Mouse (Mus musculus): ENCODE data around the gene Trim29. TPM values are rescaled to one million over a fixed set of nuclear protein-coding genes. Genes with fewer than 3 reads are reported as not detected.

Gene Trim29
- polyA plus RNA-seq, 1 experiment from 2014 or later = 24.6 TPM

GRCm38 (mm10) chr9:43300394-43300793 lies 10.3 kb upstream of the Trim29 start:
- 41% methylated on average over 10 of the region's 10 CpGs for WGBS
- Histone ChIP-seq H3K27ac (ENCODE audit: low read length) (no peak overlapping the region), H3K4me1 (ENCODE audit: control insufficient read depth, insufficient read depth, low read length) (no peaks in the 10 kb centered on the region), H3K4me3 (ENCODE audit: low read depth, low read length) (no peak overlapping the region), H3K36me3 (ENCODE audit: control insufficient read depth, insufficient read depth, low read length) (no peaks in the 10 kb centered on the region), H3K9me3 (ENCODE audit: control insufficient read depth, low read depth, low read length) (no peaks in the 10 kb centered on the region), H3K27me3 (ENCODE audit: control insufficient read depth, insufficient read depth, low read length) (no peaks in the 10 kb centered on the region), H3K4me2 (replicated peaks; ENCODE audit: low read depth, low read length) (no peak overlapping the region), H3K9ac (replicated peaks; ENCODE audit: low read depth, low read length) (no peak overlapping the region)
- no peak for ATAC-seq (ENCODE audit: insufficient number of reproducible peaks, insufficient read depth, low FRiP score, low read depth)

DNA sequence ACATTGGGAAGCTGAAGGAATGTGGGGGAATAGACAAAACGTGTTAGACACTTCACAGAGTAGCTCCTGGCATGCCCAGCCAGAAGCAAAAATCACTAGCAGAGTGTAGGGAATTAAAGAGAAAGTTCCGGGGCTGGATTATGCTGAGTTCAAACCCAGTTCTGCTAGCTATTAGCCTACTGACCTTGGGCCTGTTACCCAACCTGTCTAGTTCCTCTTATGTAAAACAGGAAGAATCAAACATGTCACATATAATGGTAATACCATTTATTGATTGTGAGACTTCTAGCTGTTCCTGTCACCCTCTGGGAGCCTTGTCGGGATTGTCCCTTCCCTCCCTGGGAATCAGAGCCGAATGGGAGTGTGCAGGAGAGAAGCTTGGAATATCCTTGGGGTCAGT lies 7.7 kb upstream of the Trim29 start:
- Histone ChIP-seq H3K4me2 (replicated peaks; ENCODE audit: low read depth, low read length) (no peak overlapping the region), H3K4me1 (ENCODE audit: control insufficient read depth, insufficient read depth, low read length) (no peaks in the 10 kb centered on the region), H3K4me3 (ENCODE audit: low read depth, low read length) (no peak overlapping the region), H3K9ac (replicated peaks; ENCODE audit: low read depth, low read length) (no peak overlapping the region), H3K9me3 (ENCODE audit: control insufficient read depth, low read depth, low read length) (no peaks in the 10 kb centered on the region), H3K27ac (ENCODE audit: low read length) (no peak overlapping the region), H3K27me3 (ENCODE audit: control insufficient read depth, insufficient read depth, low read length) (no peaks in the 10 kb centered on the region), H3K36me3 (ENCODE audit: control insufficient read depth, insufficient read depth, low read length) (no peaks in the 10 kb centered on the region)
- 62% methylated on average over 4 of the region's 4 CpGs for WGBS
- no peak for ATAC-seq (ENCODE audit: insufficient number of reproducible peaks, insufficient read depth, low FRiP score, low read depth)

GRCm38 (mm10) chr9:43305882-43306281 lies 4.8 kb upstream of the Trim29 start:
- WGBS = 38% methylated on average over 6 of the region's 6 CpGs
- H3K27me3 ChIP-seq (ENCODE audit: control insufficient read depth, insufficient read depth, low read length) = no peaks in the 10 kb centered on the region
- no peak overlapping the region for H3K4me3 ChIP-seq (ENCODE audit: low read depth, low read length)
- H3K4me1 ChIP-seq (ENCODE audit: control insufficient read depth, insufficient read depth, low read length) = no peaks in the 10 kb centered on the region
- no peak overlapping the region for H3K27ac ChIP-seq (ENCODE audit: low read length)
- no peaks in the 10 kb centered on the region for H3K36me3 ChIP-seq (ENCODE audit: control insufficient read depth, insufficient read depth, low read length)
- H3K4me2 ChIP-seq (replicated peaks; ENCODE audit: low read depth, low read length) = no peak overlapping the region
- H3K9me3 ChIP-seq (ENCODE audit: control insufficient read depth, low read depth, low read length) = no peaks in the 10 kb centered on the region
- no peak overlapping the region for H3K9ac ChIP-seq (replicated peaks; ENCODE audit: low read depth, low read length)
- no peak for ATAC-seq (ENCODE audit: insufficient number of reproducible peaks, insufficient read depth, low FRiP score, low read depth)

GRCm38 (mm10) chr9:43309087-43309872 lies 1.4 kb upstream of the Trim29 start:
- 85% methylated on average over 6 of the region's 6 CpGs for WGBS
- no peak for ATAC-seq (ENCODE audit: insufficient number of reproducible peaks, insufficient read depth, low FRiP score, low read depth)
- no peak overlapping the region for H3K4me2 ChIP-seq (replicated peaks; ENCODE audit: low read depth, low read length)

DNA sequence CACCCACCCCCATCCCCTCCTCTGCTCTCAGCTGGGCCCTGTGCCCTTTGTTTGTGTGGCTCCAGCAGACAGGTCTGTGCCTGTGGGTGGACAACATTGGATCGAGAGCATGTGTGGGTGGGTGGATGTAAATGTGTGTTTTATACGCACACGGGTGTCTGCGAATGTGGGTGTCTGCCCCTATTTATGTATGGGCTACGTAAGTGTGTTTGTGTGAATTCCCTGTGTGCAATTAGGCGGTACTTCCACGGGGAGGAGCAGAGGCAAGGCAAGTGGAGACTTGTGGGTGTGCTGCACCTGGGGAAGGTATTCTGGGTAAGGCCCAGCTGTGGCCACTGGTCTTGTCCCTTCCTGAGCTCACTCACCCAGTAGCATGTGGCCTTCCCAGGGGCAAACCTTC lies 1.5 kb downstream of the Trim29 start:
- Histone ChIP-seq H3K9ac (replicated peaks; ENCODE audit: low read depth, low read length) (no peak overlapping the region), H3K4me1 (ENCODE audit: control insufficient read depth, insufficient read depth, low read length) (no peaks in the 10 kb centered on the region), H3K27me3 (ENCODE audit: control insufficient read depth, insufficient read depth, low read length) (no peaks in the 10 kb centered on the region), H3K4me2 (replicated peaks; ENCODE audit: low read depth, low read length) (0 out of 2 replicates have a peak overlapping the region, but pooled peaks have one; percentile 12), H3K27ac (ENCODE audit: low read length) (0 out of 2 replicates have a peak overlapping the region, but pooled peaks have one; percentile 44), H3K9me3 (ENCODE audit: control insufficient read depth, low read depth, low read length) (no peaks in the 10 kb centered on the region), H3K36me3 (ENCODE audit: control insufficient read depth, insufficient read depth, low read length) (no peaks in the 10 kb centered on the region), H3K4me3 (ENCODE audit: low read depth, low read length) (no peak overlapping the region)
- no peak for ATAC-seq (ENCODE audit: insufficient number of reproducible peaks, insufficient read depth, low FRiP score, low read depth)
- WGBS = 69% methylated on average over 7 of the region's 7 CpGs

More at GRCm38 (mm10) chr9:43309087-43309872, 1.4 kb upstream of the Trim29 start:
- no peak overlapping the region for H3K27ac ChIP-seq (ENCODE audit: low read length)
- no peak overlapping the region for H3K4me3 ChIP-seq (ENCODE audit: low read depth, low read length)
- H3K9ac ChIP-seq (replicated peaks; ENCODE audit: low read depth, low read length) = no peak overlapping the region
- no peaks in the 10 kb centered on the region for H3K9me3 ChIP-seq (ENCODE audit: control insufficient read depth, low read depth, low read length)
- H3K36me3 ChIP-seq (ENCODE audit: control insufficient read depth, insufficient read depth, low read length) = no peaks in the 10 kb centered on the region
- no peaks in the 10 kb centered on the region for H3K4me1 ChIP-seq (ENCODE audit: control insufficient read depth, insufficient read depth, low read length)
- no peaks in the 10 kb centered on the region for H3K27me3 ChIP-seq (ENCODE audit: control insufficient read depth, insufficient read depth, low read length)

- 56% methylated on average over 3 of the region's 3 CpGs for WGBS
- 0 out of 2 replicates have a peak overlapping the region, but pooled peaks have one; percentile 6 for H3K4me2 ChIP-seq (replicated peaks; ENCODE audit: low read depth, low read length)
- no peaks in the 10 kb centered on the region for H3K9me3 ChIP-seq (ENCODE audit: control insufficient read depth, low read depth, low read length)
- H3K36me3 ChIP-seq (ENCODE audit: control insufficient read depth, insufficient read depth, low read length) = no peaks in the 10 kb centered on the region
- no peak overlapping the region for H3K9ac ChIP-seq (replicated peaks; ENCODE audit: low read depth, low read length)
- H3K4me1 ChIP-seq (ENCODE audit: control insufficient read depth, insufficient read depth, low read length) = no peaks in the 10 kb centered on the region
- ATAC-seq (ENCODE audit: insufficient number of reproducible peaks, insufficient read depth, low FRiP score, low read depth) = no peak
- H3K4me3 ChIP-seq (ENCODE audit: low read depth, low read length) = no peak overlapping the region
- no peaks in the 10 kb centered on the region for H3K27me3 ChIP-seq (ENCODE audit: control insufficient read depth, insufficient read depth, low read length)
- H3K27ac ChIP-seq (ENCODE audit: low read length) = peak overlapping the region; percentile 2; the same call in 1 of the 2 replicates
These were observed 3.2 kb downstream of the Trim29 start for GRCm38 (mm10) chr9:43313805-43314204.

DNA sequence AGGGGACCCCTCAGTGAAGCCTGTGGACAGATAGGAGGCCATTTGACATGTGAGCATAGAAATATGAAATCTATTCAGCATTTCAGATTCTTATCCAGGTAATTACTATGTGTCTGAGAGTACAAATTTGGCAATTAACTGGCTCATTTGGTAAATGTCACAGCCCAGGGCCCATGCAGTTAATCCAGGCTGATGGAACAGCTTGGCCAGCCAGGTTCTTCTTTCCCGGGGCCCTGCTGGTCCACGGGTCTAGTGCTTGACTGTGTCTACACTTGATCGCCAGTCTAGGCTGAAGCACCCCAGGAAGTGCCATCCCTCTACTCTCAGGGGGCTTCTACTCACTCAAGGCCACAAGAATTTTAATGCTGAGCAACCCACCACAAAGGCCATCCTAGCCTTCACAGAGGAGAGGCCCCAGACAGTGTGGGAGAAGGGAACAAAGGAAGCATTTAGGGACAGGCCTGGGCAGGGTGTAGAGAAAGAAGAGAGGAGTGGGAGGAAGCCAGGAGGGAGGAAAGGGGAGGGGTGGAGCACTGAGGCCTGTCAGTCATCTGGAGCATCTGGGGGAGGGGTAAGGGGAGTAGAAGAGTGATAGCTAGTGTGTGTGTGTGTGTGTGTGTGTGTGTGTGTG lies 4.8 kb downstream of the Trim29 start:
- Histone ChIP-seq H3K4me1 (ENCODE audit: control insufficient read depth, insufficient read depth, low read length) (no peaks in the 10 kb centered on the region), H3K4me2 (replicated peaks; ENCODE audit: low read depth, low read length) (no peak overlapping the region), H3K36me3 (ENCODE audit: control insufficient read depth, insufficient read depth, low read length) (no peaks in the 10 kb centered on the region), H3K9ac (replicated peaks; ENCODE audit: low read depth, low read length) (no peak overlapping the region), H3K27ac (ENCODE audit: low read length) (no peak overlapping the region), H3K9me3 (ENCODE audit: control insufficient read depth, low read depth, low read length) (no peaks in the 10 kb centered on the region), H3K27me3 (ENCODE audit: control insufficient read depth, insufficient read depth, low read length) (no peaks in the 10 kb centered on the region), H3K4me3 (ENCODE audit: low read depth, low read length) (no peak overlapping the region)
- 66% methylated on average over 3 of the region's 3 CpGs for WGBS
- no peak for ATAC-seq (ENCODE audit: insufficient number of reproducible peaks, insufficient read depth, low FRiP score, low read depth)

DNA sequence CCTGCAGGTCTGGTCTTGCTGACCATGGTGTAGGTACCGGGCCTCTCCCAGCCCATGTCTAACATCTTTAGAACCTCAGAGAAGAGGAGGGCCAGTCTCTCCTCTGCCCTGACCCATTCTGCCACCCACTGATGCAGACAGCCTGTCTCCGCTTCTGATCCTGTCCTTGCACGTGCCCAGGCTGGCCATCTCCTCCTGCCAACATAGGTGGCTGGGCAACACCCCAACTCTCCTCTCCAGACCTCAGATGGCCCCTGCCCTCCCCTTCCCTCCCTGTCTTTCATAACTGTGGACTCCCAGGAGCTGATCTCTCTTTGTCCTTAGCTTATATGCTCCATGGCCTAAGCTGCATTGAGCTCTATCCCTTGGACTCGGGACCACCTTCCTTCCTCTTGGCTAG lies 5.8 kb downstream of the Trim29 start:
- ATAC-seq (ENCODE audit: insufficient number of reproducible peaks, insufficient read depth, low FRiP score, low read depth) = no peak
- H3K36me3 ChIP-seq (ENCODE audit: control insufficient read depth, insufficient read depth, low read length) = no peaks in the 10 kb centered on the region
- no peaks in the 10 kb centered on the region for H3K27me3 ChIP-seq (ENCODE audit: control insufficient read depth, insufficient read depth, low read length)
- WGBS = 85% methylated on average over 4 of the region's 4 CpGs
- no peak overlapping the region for H3K4me3 ChIP-seq (ENCODE audit: low read depth, low read length)
- H3K4me2 ChIP-seq (replicated peaks; ENCODE audit: low read depth, low read length) = no peak overlapping the region
- H3K9ac ChIP-seq (replicated peaks; ENCODE audit: low read depth, low read length) = no peak overlapping the region
- H3K4me1 ChIP-seq (ENCODE audit: control insufficient read depth, insufficient read depth, low read length) = no peaks in the 10 kb centered on the region
- no peaks in the 10 kb centered on the region for H3K9me3 ChIP-seq (ENCODE audit: control insufficient read depth, low read depth, low read length)
- no peak overlapping the region for H3K27ac ChIP-seq (ENCODE audit: low read length)
